Mouse (Mus musculus): ENCODE results near the gene Zfp513. TPM values are rescaled to one million over a fixed set of nuclear protein-coding genes. Genes with fewer than 3 reads are reported as not detected.

The Zfp513 gene
- polyA plus RNA-seq, 1 experiment from 2014 or later: 10.5 TPM

GRCm38 (mm10) chr5:31154152-31154553 lies 48.0 kb downstream of the Zfp513 start, which contains the start of gene Mpv17:
TSS of gene Mpv17 (minus strand) at chr5:31154251.
- H3K36me3 ChIP-seq: peaks cover 41% of the 10 kb centered on the region
- ATAC-seq (ENCODE audit: insufficient number of reproducible peaks, low FRiP score): peak; percentile 95

DNA sequence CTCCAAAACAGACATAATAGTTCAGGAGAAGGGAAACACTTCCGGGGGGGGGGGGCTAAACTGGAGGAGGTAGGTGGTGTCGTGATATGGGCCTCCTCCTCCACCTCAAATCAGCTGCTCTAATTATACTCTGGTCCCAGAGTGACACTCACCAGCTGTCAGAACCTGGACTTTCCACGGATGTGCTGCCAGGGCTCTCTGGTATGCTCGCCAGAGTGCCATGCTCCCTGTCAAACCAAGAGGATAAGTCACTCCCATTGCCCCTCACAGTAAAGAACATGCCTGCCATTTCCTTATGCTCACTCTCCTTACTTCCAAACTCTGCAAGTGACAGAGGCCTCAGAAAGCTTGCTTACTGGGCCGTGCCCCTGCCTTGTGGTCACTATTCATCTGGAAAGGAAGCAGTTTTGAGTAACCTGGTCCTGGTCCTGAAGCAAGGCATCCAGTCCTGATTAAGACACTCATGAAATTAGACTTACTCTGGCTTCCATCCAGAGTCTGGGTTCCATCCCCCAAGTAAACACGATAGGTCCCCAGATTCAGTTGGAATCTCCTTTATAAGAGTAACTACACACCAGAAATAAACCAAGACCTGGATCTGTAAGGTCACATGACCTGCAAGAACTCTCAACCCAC lies 48.5 kb downstream of the Zfp513 start:
- H3K27ac ChIP-seq (ENCODE audit: poor library complexity, severe bottlenecking): peak overlapping the region; percentile 37
- no peaks in the 10 kb centered on the region for H3K27me3 ChIP-seq (replicated peaks)
- peaks cover 35% of the 10 kb centered on the region for H3K36me3 ChIP-seq
- ATAC-seq (ENCODE audit: insufficient number of reproducible peaks, low FRiP score): 0 out of 2 replicates have a peak, but pooled peaks have one; percentile 4
- 28% methylated on average over 6 of the region's 6 CpGs for WGBS
- H3K9ac ChIP-seq: peak overlapping the region; percentile 65
- peak overlapping the region; percentile 93 for H3K4me2 ChIP-seq
- no peaks in the 10 kb centered on the region for H3K9me3 ChIP-seq (replicated peaks)
- H3K4me1 ChIP-seq (replicated peaks): peaks cover 19% of the 10 kb centered on the region
- peak overlapping the region; percentile 55 for H3K4me3 ChIP-seq

More at GRCm38 (mm10) chr5:31154152-31154553, 48.0 kb downstream of the Zfp513 start, which contains the start of gene Mpv17:
- Histone ChIP-seq H3K27ac (ENCODE audit: poor library complexity, severe bottlenecking) (peak within 1 kb of the TSS; percentile 37), H3K9ac (peak within 1 kb of the TSS; percentile 65), H3K4me1 (replicated peaks) (peaks cover 19% of the 10 kb centered on the region), H3K9me3 (replicated peaks) (no peaks in the 10 kb centered on the region), H3K4me2 (peak within 1 kb of the TSS; percentile 93), H3K4me3 (peak within 1 kb of the TSS; percentile 55), H3K27me3 (replicated peaks) (no peaks in the 10 kb centered on the region)
- under 1% methylated on average over 19 of the region's 19 CpGs for WGBS

- Histone ChIP-seq H3K27me3 (replicated peaks) (no peaks in the 10 kb centered on the region), H3K36me3 (peaks cover 33% of the 10 kb centered on the region), H3K4me1 (replicated peaks) (peaks cover 19% of the 10 kb centered on the region), H3K4me3 (no peak overlapping the region), H3K9ac (no peak overlapping the region), H3K4me2 (no peak overlapping the region), H3K27ac (ENCODE audit: poor library complexity, severe bottlenecking) (no peak overlapping the region), H3K9me3 (replicated peaks) (no peaks in the 10 kb centered on the region)
- no peak for ATAC-seq (ENCODE audit: insufficient number of reproducible peaks, low FRiP score)
- WGBS: 72% methylated on average over 3 of the region's 3 CpGs
Measured at GRCm38 (mm10) chr5:31151746-31152145, 50.4 kb downstream of the Zfp513 start.

- Histone ChIP-seq H3K4me3 (no peak overlapping the region), H3K9ac (no peak overlapping the region), H3K9me3 (replicated peaks) (no peaks in the 10 kb centered on the region), H3K4me2 (no peak overlapping the region), H3K4me1 (replicated peaks) (peaks cover 19% of the 10 kb centered on the region), H3K27me3 (replicated peaks) (no peaks in the 10 kb centered on the region), H3K36me3 (peaks cover 42% of the 10 kb centered on the region), H3K27ac (ENCODE audit: poor library complexity, severe bottlenecking) (no peak overlapping the region)
- 80% methylated on average over 4 of the region's 4 CpGs for WGBS
- ATAC-seq (ENCODE audit: insufficient number of reproducible peaks, low FRiP score): no peak
Measured at GRCm38 (mm10) chr5:31149781-31150180, 52.3 kb downstream of the Zfp513 start.

Other genes with a start within 250 kb of the Zfp513 start
- 86.0 and 89.0 TPM in 2 replicates for gene Preb, start 241.9 kb downstream of the Zfp513 start, polyA plus RNA-seq (2016; fragmentation: Nextera tagmentation; extraction: Ambion mirVana)
- 0.18 and 0.22 TPM in 2 replicates for gene Tcf23, start 233.6 kb downstream of the Zfp513 start, polyA plus RNA-seq (2016; fragmentation: Nextera tagmentation; extraction: Ambion mirVana)
- gene Atraid, start 154.0 kb downstream of the Zfp513 start, polyA plus RNA-seq (2016; fragmentation: Nextera tagmentation; extraction: Ambion mirVana): 102 and 107 TPM in 2 replicates
- gene Slc5a6, start 153.4 kb downstream of the Zfp513 start, polyA plus RNA-seq (2016; fragmentation: Nextera tagmentation; extraction: Ambion mirVana): 7.9 and 8.0 TPM in 2 replicates
- gene Cad, start 147.5 kb downstream of the Zfp513 start, polyA plus RNA-seq (2016; fragmentation: Nextera tagmentation; extraction: Ambion mirVana): 38.4 and 39.2 TPM in 2 replicates
- not detected in 2 replicates for gene Dnajc5g, start 96.0 kb downstream of the Zfp513 start, polyA plus RNA-seq (2016; fragmentation: Nextera tagmentation; extraction: Ambion mirVana)
- gene Slc30a3, start 94.1 kb downstream of the Zfp513 start, polyA plus RNA-seq (2016; fragmentation: Nextera tagmentation; extraction: Ambion mirVana): 0.39 and 0.47 TPM in 2 replicates
- 12.8 and 12.9 TPM in 2 replicates for gene Trim54, start 85.6 kb downstream of the Zfp513 start, polyA plus RNA-seq (2016; fragmentation: Nextera tagmentation; extraction: Ambion mirVana)
- 0.38 TPM in 1 of 2 replicates, not detected in the other for gene Ucn, start 63.5 kb downstream of the Zfp513 start, polyA plus RNA-seq (2016; fragmentation: Nextera tagmentation; extraction: Ambion mirVana)
- 66.8 and 68.8 TPM in 2 replicates for gene Mpv17, start 48.1 kb downstream of the Zfp513 start, polyA plus RNA-seq (2016; fragmentation: Nextera tagmentation; extraction: Ambion mirVana)
- 1.0 and 1.3 TPM in 2 replicates for gene Gm29609, start 22.4 kb downstream of the Zfp513 start, polyA plus RNA-seq (2016; fragmentation: Nextera tagmentation; extraction: Ambion mirVana)
- 58.8 and 63.7 TPM in 2 replicates for gene Gtf3c2, start 22.2 kb downstream of the Zfp513 start, polyA plus RNA-seq (2016; fragmentation: Nextera tagmentation; extraction: Ambion mirVana)
- 112 and 116 TPM in 2 replicates for gene Snx17, start 9.1 kb downstream of the Zfp513 start, polyA plus RNA-seq (2016; fragmentation: Nextera tagmentation; extraction: Ambion mirVana)
- 52.3 and 60.5 TPM in 2 replicates for gene Eif2b4, start 8.9 kb downstream of the Zfp513 start, polyA plus RNA-seq (2016; fragmentation: Nextera tagmentation; extraction: Ambion mirVana)
- gene Ppm1g, start 18.4 kb upstream of the Zfp513 start, polyA plus RNA-seq (2016; fragmentation: Nextera tagmentation; extraction: Ambion mirVana): 111 and 112 TPM in 2 replicates
- 127 and 137 TPM in 2 replicates for gene Nrbp1, start 38.6 kb upstream of the Zfp513 start, polyA plus RNA-seq (2016; fragmentation: Nextera tagmentation; extraction: Ambion mirVana)
- gene Gm9970, start 38.9 kb upstream of the Zfp513 start, polyA plus RNA-seq (2016; fragmentation: Nextera tagmentation; extraction: Ambion mirVana): 0.34 TPM in 1 of 2 replicates, not detected in the other
- 7.4 and 7.5 TPM in 2 replicates for gene Krtcap3, start 49.4 kb upstream of the Zfp513 start, polyA plus RNA-seq (2016; fragmentation: Nextera tagmentation; extraction: Ambion mirVana)
- 33.9 and 34.0 TPM in 2 replicates for gene Ift172, start 88.8 kb upstream of the Zfp513 start, polyA plus RNA-seq (2016; fragmentation: Nextera tagmentation; extraction: Ambion mirVana)
- gene Fndc4, start 93.8 kb upstream of the Zfp513 start, polyA plus RNA-seq (2016; fragmentation: Nextera tagmentation; extraction: Ambion mirVana): 25.8 and 32.3 TPM in 2 replicates
- 0.19 TPM in 1 of 2 replicates, not detected in the other for gene Gckr, start 95.1 kb upstream of the Zfp513 start, polyA plus RNA-seq (2016; fragmentation: Nextera tagmentation; extraction: Ambion mirVana)